Mouse (Mus musculus) olfactory bulb, adult 2 months (tissue): ENCODE measurements around the gene Mvb12b. TPM values are rescaled to one million over a fixed set of nuclear protein-coding genes. Genes with fewer than 3 reads are reported as not detected.
A peak's percentile ranks its signal among the peaks of the same experiment; 100 is the strongest.

Experiments
- H3K27ac ChIP-seq: fragments of 200-500 bp; 2 replicates; pipeline ENCODE4 v1.5.1; 2012; ENCODE audit warnings: low read depth, low read length; ENCODE audit not compliant: insufficient read depth
- H3K4me1 ChIP-seq: fragments of 200-500 bp; 2 replicates; pipeline ENCODE4 v1.6.1; 2012; ENCODE audit warnings: low read length; ENCODE audit not compliant: control insufficient read depth, insufficient read depth
- H3K4me3 ChIP-seq: fragments of 200-500 bp; 2 replicates; pipeline ENCODE4 v1.5.1; 2012; ENCODE audit warnings: mild to moderate bottlenecking, low read depth, low read length, moderate library complexity; ENCODE audit not compliant: insufficient read depth
- CTCF ChIP-seq: fragments of 200-500 bp; IDR thresholded peaks from 2 replicates; pipeline ENCODE4 v1.5.1; 2012; ENCODE audit warnings: low read depth, mild to moderate bottlenecking, low read length, moderate library complexity; ENCODE audit not compliant: insufficient read depth
- POLR2A ChIP-seq: fragments of 200-500 bp; IDR thresholded peaks from 2 replicates; pipeline ENCODE4 v1.6.1; 2012; ENCODE audit warnings: mild to moderate bottlenecking, low read depth, low read length, moderate library complexity; ENCODE audit not compliant: insufficient read depth
- WGBS: fragments of 180-500 bp; shearing (Covaris S2); methylation state at CpG from one replicate; pipeline ENCODE4 v1.1.7; 2018; 5-methylcytosine and 5-hydroxymethylcytosine counted together
- polyA plus RNA-seq: library from polyadenylated mRNA; stranded (reverse); fragments of >200 nt; gene quantifications from 2 replicates; pipeline ENCODE4 v1.2.4, GENCODE M21; 2012; ENCODE audit warnings: low replicate concordance; ENCODE audit not compliant: missing spikeins, insufficient read depth, insufficient read length

Gene Mvb12b
- polyA plus RNA-seq, 1 experiment, result not detected

GRCm38 (mm10) chr2:33696428-33696827, 191.3 kb downstream of the Mvb12b start:
- H3K27ac ChIP-seq, result no peak overlapping the region
- H3K4me1 ChIP-seq, result peaks cover 3% of the 10 kb centered on the region; the same call in 1 of the 2 replicates
- WGBS, result 70% methylated on average over 3 of the region's 3 CpGs
- TF ChIP-seq POLR2A (no peak), CTCF (no peak)
- H3K4me3 ChIP-seq, result no peak overlapping the region

GRCm38 (mm10) chr2:33693931-33694330, 193.8 kb downstream of the Mvb12b start:
- Histone ChIP-seq H3K4me3 (no peak overlapping the region), H3K27ac (no peak overlapping the region), H3K4me1 (peaks cover 9% of the 10 kb centered on the region)
- WGBS, result 83% methylated on average over 3 of the region's 3 CpGs
- TF ChIP-seq CTCF, result no peak
- TF ChIP-seq POLR2A, result no peak

DNA sequence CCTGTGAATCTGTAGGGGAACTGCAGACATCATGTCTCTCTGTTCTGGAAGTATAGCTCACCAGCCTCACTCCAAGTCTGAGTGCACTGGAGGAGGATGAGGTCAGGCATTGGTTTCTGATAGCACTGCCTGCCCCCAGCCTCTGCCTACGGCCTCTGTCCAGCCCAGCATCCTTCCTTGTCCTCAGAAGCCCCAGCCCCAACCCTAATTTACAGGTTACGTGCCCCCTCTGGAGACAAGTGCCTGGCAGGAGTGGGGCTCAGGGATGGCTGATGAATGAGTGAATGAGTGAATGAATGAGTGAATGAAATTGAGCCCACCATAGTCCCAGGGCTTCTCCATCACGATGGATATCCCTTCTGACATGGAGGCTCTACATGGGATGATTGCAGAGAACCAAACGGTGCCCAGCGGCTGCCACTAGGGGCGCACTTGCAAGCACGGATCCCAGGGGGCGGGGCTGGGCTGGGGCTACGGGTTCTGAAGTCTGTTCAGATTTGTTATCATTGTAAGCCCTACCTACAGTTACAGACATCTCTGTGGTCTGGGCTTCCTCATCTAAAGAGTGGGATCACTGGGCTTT, 197.8 kb downstream of the Mvb12b start:
- no peak overlapping the region for H3K27ac ChIP-seq
- H3K4me1 ChIP-seq, result peaks cover 9% of the 10 kb centered on the region
- 35% methylated on average over 9 of the region's 9 CpGs for WGBS
- no peak overlapping the region for H3K4me3 ChIP-seq
- no peak for TF ChIP-seq POLR2A
- peak; percentile 31; the same call in 1 of the 2 replicates for TF ChIP-seq CTCF

DNA sequence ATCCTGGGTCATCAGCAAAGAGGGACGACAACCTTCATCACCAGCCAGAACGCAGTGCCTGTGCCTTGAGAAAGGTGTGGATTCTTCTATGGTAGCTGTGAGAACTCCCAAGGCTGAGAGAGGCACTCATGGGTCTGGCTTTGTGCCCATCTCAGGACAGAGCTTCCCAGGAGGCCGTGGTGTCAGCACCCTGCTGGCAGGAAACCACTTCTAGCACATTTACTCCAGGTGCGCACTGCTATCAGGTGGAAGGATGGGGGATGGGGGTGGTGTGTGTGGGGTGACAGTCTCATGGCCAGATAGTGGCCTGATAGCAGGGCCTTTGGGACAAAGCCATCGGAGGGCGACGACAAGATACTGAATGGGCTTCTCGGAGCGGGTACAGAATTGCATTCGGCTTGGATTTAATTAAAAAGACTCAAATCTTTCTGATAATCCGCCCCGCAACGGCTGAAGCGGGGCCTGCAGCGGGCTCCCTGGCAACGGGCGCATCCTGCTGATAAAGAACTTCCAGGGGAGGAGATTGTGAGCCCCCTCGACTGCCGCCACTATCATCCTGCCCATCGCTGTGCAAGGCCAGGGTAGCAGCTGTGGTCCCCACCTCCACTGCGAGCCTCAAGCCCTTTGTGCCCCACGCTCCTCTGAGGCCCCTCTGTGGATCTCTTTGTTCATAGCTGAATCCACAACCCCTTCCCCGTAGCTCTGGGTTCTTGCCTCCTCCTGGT, 198.4 kb downstream of the Mvb12b start:
- no peak for TF ChIP-seq CTCF
- no peak for TF ChIP-seq POLR2A
- no peak overlapping the region for H3K27ac ChIP-seq
- WGBS, result 42% methylated on average over 23 of the region's 23 CpGs

DNA sequence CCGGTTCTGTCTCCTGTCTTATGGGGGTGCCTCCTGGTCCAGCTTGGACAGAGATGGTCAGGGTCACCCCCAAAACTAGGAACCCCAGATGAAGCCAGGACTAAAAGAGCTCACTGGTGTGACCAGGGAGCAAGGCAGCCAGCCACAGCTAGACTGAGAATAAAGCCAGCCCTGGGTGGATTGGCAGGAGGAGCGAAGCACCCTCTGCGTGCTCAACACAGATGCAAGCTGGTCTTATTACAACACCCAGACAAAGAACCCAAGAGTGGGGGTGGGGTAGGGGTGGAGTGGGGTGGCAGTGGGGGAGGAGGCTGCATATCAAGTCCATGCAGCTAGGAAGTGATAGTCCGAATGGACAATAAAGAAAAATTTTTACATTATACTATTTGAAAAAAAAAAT, 204.2 kb downstream of the Mvb12b start:
- Histone ChIP-seq H3K4me1 (no peaks in the 10 kb centered on the region), H3K4me3 (no peak overlapping the region), H3K27ac (no peak overlapping the region)
- 71% methylated on average over 4 of the region's 4 CpGs for WGBS
- TF ChIP-seq POLR2A (no peak), CTCF (no peak)

More for the DNA sequence above, 198.4 kb downstream of the Mvb12b start:
- Histone ChIP-seq H3K4me3 (no peak overlapping the region), H3K4me1 (peaks cover 9% of the 10 kb centered on the region)

- Histone ChIP-seq H3K4me1 (no peaks in the 10 kb centered on the region), H3K27ac (no peak overlapping the region), H3K4me3 (no peak overlapping the region)
- WGBS, result 70% methylated on average over 6 of the region's 6 CpGs
- no peak for TF ChIP-seq POLR2A
- TF ChIP-seq CTCF, result no peak
These were observed 204.7 kb downstream of the Mvb12b start for GRCm38 (mm10) chr2:33683095-33683494.

DNA sequence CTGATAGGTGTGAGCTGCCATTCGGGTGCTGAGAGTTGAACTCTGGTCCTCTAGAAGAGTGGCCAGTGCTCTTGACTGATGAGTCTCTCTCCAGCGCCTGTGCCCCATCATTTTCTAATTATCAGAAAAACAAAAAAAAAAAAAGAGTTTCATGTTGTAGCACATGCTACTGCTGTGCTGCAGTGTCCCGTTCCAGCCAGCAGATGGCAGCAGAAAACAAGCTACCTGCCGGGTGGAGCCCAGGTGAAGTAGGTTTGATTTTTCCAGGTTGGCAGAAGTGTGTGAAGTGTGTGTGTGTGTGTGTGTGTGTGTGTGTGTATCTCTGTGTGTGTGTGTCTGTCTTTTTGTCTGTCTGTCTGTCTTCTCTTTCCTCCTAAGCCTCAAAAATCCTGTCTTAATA, 205.5 kb downstream of the Mvb12b start:
- WGBS, result 15% methylated on average over 4 of the region's 4 CpGs

More for the DNA sequence above, 205.5 kb downstream of the Mvb12b start:
- no peak overlapping the region for H3K4me3 ChIP-seq
- TF ChIP-seq POLR2A (no peak), CTCF (peak; percentile 69)
- no peak overlapping the region for H3K27ac ChIP-seq
- no peaks in the 10 kb centered on the region for H3K4me1 ChIP-seq

Other genes starting within 250 kb of the Mvb12b start
- gene Lmx1b, start 247.4 kb downstream of the Mvb12b start, polyA plus RNA-seq, result not detected in 2 replicates